Comparison of ENCODE assay signal across 9 mouse cellular contexts in the genomic region with DNA sequence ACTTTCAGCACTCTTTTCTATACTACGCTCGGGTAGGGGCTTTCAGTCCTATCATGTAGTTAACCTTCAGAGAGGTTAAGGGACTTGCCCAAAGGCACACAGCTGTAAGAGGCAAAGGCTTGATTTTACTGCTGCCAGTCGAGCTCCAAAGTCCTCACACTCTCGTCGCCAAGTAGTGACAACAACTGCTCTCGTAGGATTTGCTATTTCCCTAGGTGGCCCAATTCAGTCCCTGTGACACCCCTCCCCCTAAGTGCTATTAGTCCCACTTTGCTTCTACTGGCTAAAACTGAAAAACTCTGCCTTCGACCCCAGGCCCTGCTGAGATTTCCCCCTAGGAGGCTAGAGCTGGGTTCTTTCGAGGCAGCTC. TPM values are rescaled to one million over a fixed set of nuclear protein-coding genes. Genes with fewer than 3 reads are reported as not detected.
DNase-seq lines count a peak whose midpoint lies in the region; ATAC-seq and TF ChIP-seq lines count a peak whose summit lies in the region.
"Had no signal": no experiment of that assay in that cellular context is flagged by ENCODE, and none has a peak within 500 bp of the region (broad histone marks: within the 10 kb centered on the region; RNA-seq: fewer than 3 reads in every experiment).

No protein-coding gene starts in this region.

- 6% methylated on average over 8 of the region's 8 CpGs for WGBS in lung, embryonic 15.5 days
- 5% methylated on average over 8 of the region's 8 CpGs for WGBS in embryonic facial prominence, embryonic 14.5 days
- 7% methylated on average over 8 of the region's 8 CpGs for WGBS in limb, embryonic 10.5 days
- WGBS in small intestine, adult 2 months = 10% methylated on average over 8 of the region's 8 CpGs

- H3K4me1 ChIP-seq in lung, embryonic 15.5 days = peaks cover 41% of the 10 kb centered on the region
- H3K4me1 ChIP-seq in embryonic facial prominence, embryonic 14.5 days (ENCODE audit: control insufficient read depth, insufficient read depth, low read length) = peaks cover 24% of the 10 kb centered on the region
- H3K4me1 ChIP-seq in limb, embryonic 10.5 days = peaks cover 45% of the 10 kb centered on the region
- H3K4me1 ChIP-seq in small intestine, adult 2 months (ENCODE audit: control insufficient read depth, insufficient read depth, insufficient read length, low read length) = peaks cover 29% of the 10 kb centered on the region

- no peak for TF ChIP-seq CTCF in small intestine, adult 2 months (IDR thresholded peaks at IDR 0.05; ENCODE audit: extremely low read depth, insufficient read length, insufficient replicate concordance, low read depth, low read length)

- ATAC-seq in lung, embryonic 15.5 days (ENCODE audit: borderline replicate concordance, extremely low read depth, low FRiP score, low TSS enrichment) = no peak
- ATAC-seq in embryonic facial prominence, embryonic 14.5 days (ENCODE audit: low read depth) = 0 out of 2 replicates have a peak, but pooled peaks have one; percentile 1

- H3K9me3 ChIP-seq in lung, embryonic 15.5 days = no peaks in the 10 kb centered on the region
- H3K9me3 ChIP-seq in embryonic facial prominence, embryonic 14.5 days (ENCODE audit: control insufficient read depth, low read length) = no peaks in the 10 kb centered on the region
- H3K9me3 ChIP-seq in limb, embryonic 10.5 days (replicated peaks) = no peaks in the 10 kb centered on the region

- no peak for TF ChIP-seq POLR2A in small intestine, adult 2 months (IDR thresholded peaks at IDR 0.05; ENCODE audit: low read depth, low read length)

- H3K27ac ChIP-seq in lung, embryonic 15.5 days = peak overlapping the region; percentile 67
- H3K27ac ChIP-seq in embryonic facial prominence, embryonic 14.5 days (replicated peaks; ENCODE audit: low read depth, low read length) = peak overlapping the region; percentile 70
- peak overlapping the region; percentile 85 for H3K27ac ChIP-seq in limb, embryonic 10.5 days
- H3K27ac ChIP-seq in small intestine, adult 2 months (ENCODE audit: insufficient read depth, low read depth, low read length) = peak overlapping the region; percentile 88

- peak overlapping the region; percentile 75 for H3K4me3 ChIP-seq in lung, embryonic 15.5 days
- H3K4me3 ChIP-seq in embryonic facial prominence, embryonic 14.5 days (ENCODE audit: low read depth, low read length) = peak overlapping the region; percentile 75
- peak overlapping the region; percentile 69 for H3K4me3 ChIP-seq in limb, embryonic 10.5 days
- peak overlapping the region; percentile 96 for H3K4me3 ChIP-seq in small intestine, adult 2 months (ENCODE audit: low read depth, low read length)

- no peak for DNase-seq in lung, postnatal 36 days
- no peak for DNase-seq in embryonic facial prominence, embryonic 14.5 days (ENCODE audit: low spot score)
- peak; percentile 38 for DNase-seq in limb, embryonic 10.5 days (ENCODE audit: low spot score)
- DNase-seq in ovary, postnatal 36 days (ENCODE audit: low spot score) = no peak
- DNase-seq in left cerebral cortex, adult 18-20 months (ENCODE audit: low spot score in 2 of 2) = no peak
- DNase-seq in right cerebral cortex, postnatal 25 days = no peak

- no peaks in the 10 kb centered on the region for H3K36me3 ChIP-seq in lung, embryonic 15.5 days
- H3K36me3 ChIP-seq in embryonic facial prominence, embryonic 14.5 days (ENCODE audit: control insufficient read depth, insufficient read depth, low read length) = peaks cover 8% of the 10 kb centered on the region
- peaks cover 17% of the 10 kb centered on the region for H3K36me3 ChIP-seq in limb, embryonic 10.5 days
- H3K36me3 ChIP-seq in small intestine, adult 2 months (ENCODE audit: control insufficient read depth, insufficient read depth, low read length) = no peaks in the 10 kb centered on the region

- peak overlapping the region; percentile 93 for H3K4me2 ChIP-seq in lung, embryonic 15.5 days
- H3K4me2 ChIP-seq in embryonic facial prominence, embryonic 14.5 days (ENCODE audit: low read depth, low read length) = peak overlapping the region; percentile 94

- H3K27me3 ChIP-seq in lung, embryonic 15.5 days = no peaks in the 10 kb centered on the region
- H3K27me3 ChIP-seq in embryonic facial prominence, embryonic 14.5 days (replicated peaks; ENCODE audit: control insufficient read depth, insufficient read depth, low read length) = no peaks in the 10 kb centered on the region
- H3K27me3 ChIP-seq in limb, embryonic 10.5 days (ENCODE audit: low read depth, poor library complexity, severe bottlenecking) = 0 out of 2 replicates have a peak, but pooled peaks cover 3% of the 10 kb centered on the region
- no peaks in the 10 kb centered on the region for H3K27me3 ChIP-seq in small intestine, adult 2 months (ENCODE audit: control insufficient read depth, insufficient read depth, low read length)

- peak overlapping the region; percentile 70 for H3K9ac ChIP-seq in lung, embryonic 15.5 days
- peak overlapping the region; percentile 82 for H3K9ac ChIP-seq in embryonic facial prominence, embryonic 14.5 days (ENCODE audit: low read depth, low read length)

RNA-seq across cellular contexts. Expression of gene Rhod, which starts 0.5 kb away (rescaled TPM):
- polyA plus RNA-seq in lung, embryonic 15.5 days (2015; fragmentation: Nextera tagmentation; extraction: Ambion mirVana) = 37.9 and 45.3 TPM in 2 replicates
- polyA plus RNA-seq in embryonic facial prominence, embryonic 14.5 days (2014; fragmentation: Nextera tagmentation; extraction: Ambion mirVana) = 30.0 and 40.4 TPM in 2 replicates
- polyA plus RNA-seq in limb, embryonic 10.5 days (2016; fragmentation: Nextera tagmentation; extraction: Ambion mirVana) = 24.7 and 32.9 TPM in 2 replicates
- 56.0 and 168 TPM in 2 replicates for polyA plus RNA-seq in small intestine, adult 2 months (2012; rRNA removed)
- 1 to 10 TPM in 1 of 2 experiments, under 1 TPM in 1; 0.59 to 1.3 TPM for total RNA-seq in left cerebral cortex, adult 18-20 months (2021)
- total RNA-seq: common myeloid progenitor, adult 5-6 weeks had no signal

RNA-seq across cellular contexts. Expression of gene Syt12, which starts 38.5 kb away (rescaled TPM):
- 1.1 and 1.2 TPM in 2 replicates for polyA plus RNA-seq in lung, embryonic 15.5 days (2015; fragmentation: Nextera tagmentation; extraction: Ambion mirVana)
- polyA plus RNA-seq in embryonic facial prominence, embryonic 14.5 days (2014; fragmentation: Nextera tagmentation; extraction: Ambion mirVana) = 0.90 and 1.9 TPM in 2 replicates
- polyA plus RNA-seq in limb, embryonic 10.5 days (2016; fragmentation: Nextera tagmentation; extraction: Ambion mirVana) = 0.53 and 0.95 TPM in 2 replicates
- 9.3 and 41.8 TPM in 2 replicates for polyA plus RNA-seq in small intestine, adult 2 months (2012; rRNA removed)
- 10 to 100 TPM; 38.2 to 55.8 TPM for total RNA-seq in left cerebral cortex, adult 18-20 months (2021)
- total RNA-seq: common myeloid progenitor, adult 5-6 weeks had no signal

RNA-seq across cellular contexts. Expression of gene Kdm2a, which starts 40.7 kb away (rescaled TPM):
- 37.8 and 40.9 TPM in 2 replicates for polyA plus RNA-seq in lung, embryonic 15.5 days (2015; fragmentation: Nextera tagmentation; extraction: Ambion mirVana)
- 48.3 and 52.6 TPM in 2 replicates for polyA plus RNA-seq in embryonic facial prominence, embryonic 14.5 days (2014; fragmentation: Nextera tagmentation; extraction: Ambion mirVana)
- 67.6 and 77.9 TPM in 2 replicates for polyA plus RNA-seq in limb, embryonic 10.5 days (2016; fragmentation: Nextera tagmentation; extraction: Ambion mirVana)
- polyA plus RNA-seq in small intestine, adult 2 months (2012; rRNA removed) = 37.8 and 100 TPM in 2 replicates
- total RNA-seq in left cerebral cortex, adult 18-20 months (2021) = 10 to 100 TPM; 74.0 to 77.0 TPM

RNA-seq across cellular contexts. Expression of gene 2010003K11Rik, which starts 59.6 kb away (rescaled TPM):
- polyA plus RNA-seq in lung, embryonic 15.5 days (2015; fragmentation: Nextera tagmentation; extraction: Ambion mirVana) = not detected in 2 replicates
- not detected in 2 replicates for polyA plus RNA-seq in embryonic facial prominence, embryonic 14.5 days (2014; fragmentation: Nextera tagmentation; extraction: Ambion mirVana)
- not detected in 2 replicates for polyA plus RNA-seq in limb, embryonic 10.5 days (2016; fragmentation: Nextera tagmentation; extraction: Ambion mirVana)
- 84.7 and 128 TPM in 2 replicates for polyA plus RNA-seq in small intestine, adult 2 months (2012; rRNA removed)
- total RNA-seq in left cerebral cortex, adult 18-20 months (2021) = not detected
- total RNA-seq: common myeloid progenitor, adult 5-6 weeks had no signal
